ENCODE assay signal across 9 mouse cellular contexts in the genomic region with DNA sequence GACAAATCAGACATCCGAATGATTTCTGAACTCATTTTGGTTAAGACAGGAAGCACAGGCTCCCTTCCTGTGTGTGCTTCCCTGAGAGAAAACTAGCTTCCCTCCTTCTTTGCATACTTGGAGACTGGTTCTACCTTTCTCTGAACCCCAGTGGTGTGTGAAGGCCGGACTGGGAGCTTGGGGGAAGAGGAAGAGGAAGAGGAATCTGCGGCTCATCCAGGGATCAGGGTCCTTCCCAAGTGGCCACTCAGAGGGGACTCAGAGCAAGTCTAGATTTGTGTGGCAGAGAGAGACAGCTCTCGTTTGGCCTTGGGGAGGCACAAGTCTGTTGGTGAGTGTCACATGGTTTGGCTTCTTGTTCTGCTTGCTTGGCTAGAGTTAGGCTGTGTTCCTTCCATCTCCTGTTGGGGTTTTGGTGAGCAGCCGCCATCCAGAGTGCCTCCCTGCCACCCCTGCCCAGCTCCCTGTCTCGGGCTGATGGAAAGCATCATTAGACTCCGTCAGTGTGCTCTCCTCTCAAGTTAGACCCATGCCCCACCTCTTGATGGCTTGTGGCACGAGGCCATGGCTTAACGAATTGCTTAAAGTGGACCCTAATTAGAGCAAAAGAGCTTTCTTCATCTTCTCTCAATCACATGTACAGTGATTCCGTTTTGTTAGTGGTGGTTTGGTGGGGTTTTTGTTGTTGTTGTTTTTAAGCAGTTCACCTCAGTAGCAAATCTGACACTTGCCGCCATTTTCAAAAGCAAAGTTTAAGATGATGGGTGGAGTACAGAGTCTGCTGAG. TPM values are rescaled to one million over a fixed set of nuclear protein-coding genes. Genes with fewer than 3 reads are reported as not detected.
DNase-seq lines count a peak whose midpoint lies in the region; ATAC-seq and TF ChIP-seq lines count a peak whose summit lies in the region.
"Had no signal": no experiment of that assay in that cellular context is flagged by ENCODE, and none has a peak within 500 bp of the region (broad histone marks: within the 10 kb centered on the region; RNA-seq: fewer than 3 reads in every experiment).

No protein-coding gene starts in this region.

- no peak for TF ChIP-seq CTCF in CH12.LX (conservative IDR thresholded peaks at IDR 0.05 in 1 of 2, IDR thresholded peaks at IDR 0.05 in 1 of 2; ENCODE audit: low read depth in 2 of 2, low read length in 2 of 2)
- TF ChIP-seq CTCF in small intestine, adult 2 months (IDR thresholded peaks at IDR 0.05; ENCODE audit: extremely low read depth, insufficient read length, insufficient replicate concordance, low read depth, low read length) = no peak

- peak overlapping the region; percentile 44 to 53 (median 51) for H3K4me3 ChIP-seq in CH12.LX (replicated peaks in 1 of 3; ENCODE audit: low read depth in 2 of 3, low read length in 2 of 3, poor library complexity in 1 of 3)
- peak overlapping the region; percentile 10; the same call in 1 of the 2 replicates for H3K4me3 ChIP-seq in liver, embryonic 11.5 days (ENCODE audit: low read depth, low read length)
- peak overlapping the region; percentile 49 for H3K4me3 ChIP-seq in small intestine, adult 2 months (ENCODE audit: low read depth, low read length)
- H3K4me3 ChIP-seq in hindbrain, embryonic 12.5 days = no peak overlapping the region
- H3K4me3 ChIP-seq: hindbrain, embryonic 10.5 days had no signal

- peak; percentile 79 for TF ChIP-seq POLR2A in CH12.LX (IDR thresholded peaks at IDR 0.05; ENCODE audit: low read depth, low read length)
- TF ChIP-seq POLR2A in small intestine, adult 2 months (IDR thresholded peaks at IDR 0.05; ENCODE audit: low read depth, low read length) = no peak

- peaks cover 0 to 11% of the 10 kb centered on the region in 2 experiments for H3K36me3 ChIP-seq in CH12.LX (replicated peaks in 1 of 2; ENCODE audit: control insufficient read depth in 1 of 2, insufficient read depth in 1 of 2, low read length in 1 of 2)
- H3K36me3 ChIP-seq in liver, embryonic 11.5 days (ENCODE audit: control insufficient read depth, insufficient read depth, low read length) = no peaks in the 10 kb centered on the region
- no peaks in the 10 kb centered on the region for H3K36me3 ChIP-seq in small intestine, adult 2 months (ENCODE audit: control insufficient read depth, insufficient read depth, low read length)
- no peaks in the 10 kb centered on the region for H3K36me3 ChIP-seq in hindbrain, embryonic 12.5 days
- H3K36me3 ChIP-seq: hindbrain, embryonic 10.5 days had no signal

- peaks cover 33% of the 10 kb centered on the region for H3K79me2 ChIP-seq in CH12.LX (replicated peaks; ENCODE audit: control insufficient read depth, extremely low read depth, insufficient read depth, poor library complexity, severe bottlenecking)

- dilution Hi-C loops in CH12.LX (cut with MboI; ENCODE audit: extremely low pct_ligation_motif_present, extremely low pct_unique_long_range_greater_than_20kb, low sequenced_read_pairs) = no loop called here

- TF ChIP-seq EP300 in CH12.LX (IDR thresholded peaks at IDR 0.05; ENCODE audit: low read length) = no peak; the same call in 1 of the 2 replicates

- H3K4me2 ChIP-seq in CH12.LX (ENCODE audit: insufficient read depth, low read depth, poor library complexity, severe bottlenecking) = peak overlapping the region; percentile 25
- peak overlapping the region; percentile 88 for H3K4me2 ChIP-seq in liver, embryonic 11.5 days
- no peak overlapping the region for H3K4me2 ChIP-seq in hindbrain, embryonic 12.5 days (replicated peaks)

- no peaks in the 10 kb centered on the region for H3K27me3 ChIP-seq in CH12.LX (replicated peaks)
- H3K27me3 ChIP-seq in liver, embryonic 11.5 days (replicated peaks; ENCODE audit: control insufficient read depth, insufficient read depth, low read length) = peaks cover 11% of the 10 kb centered on the region
- H3K27me3 ChIP-seq in small intestine, adult 2 months (ENCODE audit: control insufficient read depth, insufficient read depth, low read length) = peaks cover 10% of the 10 kb centered on the region
- H3K27me3 ChIP-seq in hindbrain, embryonic 12.5 days = peaks cover 21% of the 10 kb centered on the region

- H3K9ac ChIP-seq in CH12.LX (ENCODE audit: insufficient read depth, low read depth) = peak overlapping the region; percentile 99
- H3K9ac ChIP-seq in liver, embryonic 11.5 days (ENCODE audit: low read depth, low read length) = peak overlapping the region; percentile 4; the same call in 1 of the 2 replicates
- H3K9ac ChIP-seq in hindbrain, embryonic 12.5 days = no peak overlapping the region

- ATAC-seq in liver, embryonic 11.5 days (replicated peaks; ENCODE audit: low FRiP score) = no peak
- ATAC-seq in hindbrain, embryonic 12.5 days (ENCODE audit: low FRiP score) = no peak

- TF ChIP-seq RAD21 in CH12.LX (IDR thresholded peaks at IDR 0.05; ENCODE audit: low read depth, low read length) = no peak; the same call in 1 of the 2 replicates

- H3K27ac ChIP-seq in CH12.LX (ENCODE audit: insufficient read depth, low read depth) = peak overlapping the region; percentile 90
- H3K27ac ChIP-seq in liver, embryonic 11.5 days (ENCODE audit: low read depth, low read length) = 0 out of 2 replicates have a peak overlapping the region, but pooled peaks have one; percentile 0
- H3K27ac ChIP-seq in small intestine, adult 2 months (ENCODE audit: insufficient read depth, low read depth, low read length) = peak overlapping the region; percentile 76
- H3K27ac ChIP-seq in hindbrain, embryonic 12.5 days = no peak overlapping the region
- H3K27ac ChIP-seq: hindbrain, embryonic 10.5 days had no signal

- in situ Hi-C loops in CH12.LX (cut with MboI; ENCODE audit: low pct_ligation_motif_present, low pct_unique_long_range_greater_than_20kb, low sequenced_read_pairs) = loop anchor here (25.0 kb wide), 1 partner anchor 272 kb away; no protein-coding TSS in a partner anchor

- peaks cover 20 to 55% of the 10 kb centered on the region in 2 experiments for H3K4me1 ChIP-seq in CH12.LX (ENCODE audit: control insufficient read depth in 1 of 2, insufficient read depth in 2 of 2)
- H3K4me1 ChIP-seq in liver, embryonic 11.5 days (replicated peaks; ENCODE audit: control insufficient read depth, insufficient read depth, low read length) = peaks cover 34% of the 10 kb centered on the region
- no peaks in the 10 kb centered on the region; the same call in 1 of the 2 replicates for H3K4me1 ChIP-seq in small intestine, adult 2 months (ENCODE audit: control insufficient read depth, insufficient read depth, insufficient read length, low read length)
- peaks cover 12% of the 10 kb centered on the region for H3K4me1 ChIP-seq in hindbrain, embryonic 12.5 days

- WGBS in liver, embryonic 11.5 days = 58% methylated on average over 11 of the region's 11 CpGs
- WGBS in small intestine, adult 2 months = 69% methylated on average over 11 of the region's 11 CpGs
- WGBS in hindbrain, embryonic 12.5 days = 83% methylated on average over 11 of the region's 11 CpGs

- peaks cover 13% of the 10 kb centered on the region for H3K9me3 ChIP-seq in CH12.LX (replicated peaks; ENCODE audit: low read length)
- H3K9me3 ChIP-seq in liver, embryonic 11.5 days (ENCODE audit: control insufficient read depth, low read length) = no peaks in the 10 kb centered on the region
- no peaks in the 10 kb centered on the region for H3K9me3 ChIP-seq in hindbrain, embryonic 12.5 days (replicated peaks)
- H3K9me3 ChIP-seq: hindbrain, embryonic 10.5 days had no signal

- DNase-seq in 416B (ENCODE audit: low read depth) (peak; percentile 90), CH12.LX (ENCODE audit: extremely low read depth) (peak; percentile 82), MN1 (ENCODE audit: low spot score) (no peak)
- no peak for DNase-seq in liver, embryonic 11.5 days (ENCODE audit: low spot score)
- no peak for DNase-seq in ovary, postnatal 36 days (ENCODE audit: low spot score)
- no peak for DNase-seq in frontal cortex, postnatal 14 days (ENCODE audit: low spot score in 2 of 2)

TF ChIP-seq in CH12.LX, 34 proteins besides CTCF, POLR2A, EP300 and RAD21 (continues in another document):
- TF ChIP-seq MAZ (IDR thresholded peaks at IDR 0.05; ENCODE audit: low read depth, low read length) (no peak), CHD1 (IDR thresholded peaks at IDR 0.05; ENCODE audit: low read depth, low read length) (no peak; the same call in none of the 2 replicates), ZC3H11A (IDR thresholded peaks at IDR 0.05; ENCODE audit: low read depth, low read length) (no peak), MAFK (IDR thresholded peaks at IDR 0.05; ENCODE audit: insufficient replicate concordance, low read length) (no peak; the same call in 1 of the 2 replicates), HCFC1 (IDR thresholded peaks at IDR 0.05; ENCODE audit: low read depth, low read length) (peak; percentile 48), NELFE (IDR thresholded peaks at IDR 0.05; ENCODE audit: low read depth, low read length) (peak; percentile 72), ELF1 (IDR thresholded peaks at IDR 0.05; ENCODE audit: low read depth, low read length) (peak; percentile 71), TCF12 (IDR thresholded peaks at IDR 0.05; ENCODE audit: low read depth, low read length) (peak; percentile 32; the same call in 1 of the 2 replicates), POLR2AphosphoS2 (IDR thresholded peaks at IDR 0.05; ENCODE audit: low read depth, low read length) (no peak; the same call in 1 of the 2 replicates), ETS1 (conservative IDR thresholded peaks at IDR 0.05; ENCODE audit: low read depth, low read length) (peak; percentile 43; the same call in 1 of the 2 replicates), CHD2 (IDR thresholded peaks at IDR 0.05; ENCODE audit: low read length) (no peak), SIN3A (IDR thresholded peaks at IDR 0.05; ENCODE audit: low read length) (peak; percentile 65; the same call in 1 of the 2 replicates), RCOR1 (conservative IDR thresholded peaks at IDR 0.05; ENCODE audit: low read depth, low read length) (no peak), BHLHE40 (IDR thresholded peaks at IDR 0.05; ENCODE audit: low read depth, low read length) (no peak; the same call in 1 of the 2 replicates), ZKSCAN1 (IDR thresholded peaks at IDR 0.05; ENCODE audit: borderline replicate concordance, low read depth, low read length) (no peak), NRF1 (IDR thresholded peaks at IDR 0.05; ENCODE audit: low read depth, low read length) (0 out of 2 replicates have a peak, but pooled peaks have one; percentile 21), GABPA (IDR thresholded peaks at IDR 0.05; ENCODE audit: insufficient replicate concordance, low read depth, low read length) (no peak), SMC3 (IDR thresholded peaks at IDR 0.05; ENCODE audit: low read depth, low read length) (peak; percentile 27; the same call in 1 of the 2 replicates)

RNA-seq across cellular contexts. Expression of a gene that starts 5.4 kb away (rescaled TPM):
- total RNA-seq in CH12.LX (2012; rRNA removed) (44.0 and 51.2 TPM in 2 replicates), CH12.LX (2014; rRNA removed) (27.8 and 33.1 TPM in 2 replicates)
- polyA plus RNA-seq in CH12.LX (2012; ENCODE audit: insufficient read length, low read depth) = 56.8 and 68.7 TPM in 2 replicates
- polyA plus RNA-seq in liver, embryonic 11.5 days (2014; fragmentation: Nextera tagmentation; extraction: Ambion mirVana) = 105 and 120 TPM in 2 replicates
- 15.6 and 21.9 TPM in 2 replicates for polyA plus RNA-seq in small intestine, adult 2 months (2012; rRNA removed)
- 0.94 and 2.0 TPM in 2 replicates for polyA plus RNA-seq in hindbrain, embryonic 12.5 days (2016; fragmentation: Nextera tagmentation; extraction: Ambion mirVana)

Comparison
In these comparisons a context has a peak if more than half of its experiments do, and no peak if none do; other contexts are left out.
1. DNase-seq: peak in 416B (single experiment) and CH12.LX (single experiment); none in liver, embryonic 11.5 days (single experiment), ovary, postnatal 36 days (single experiment), MN1 (single experiment) and frontal cortex, postnatal 14 days (0 of 2).